Mouse (Mus musculus): ENCODE data around the gene Ttll13. TPM values are rescaled to one million over a fixed set of nuclear protein-coding genes. Genes with fewer than 3 reads are reported as not detected.

Ttll13 gene
- 1.9 and 2.5 TPM in 2 replicates for polyA plus RNA-seq (2015; fragmentation: Nextera tagmentation; extraction: Ambion mirVana)

DNA sequence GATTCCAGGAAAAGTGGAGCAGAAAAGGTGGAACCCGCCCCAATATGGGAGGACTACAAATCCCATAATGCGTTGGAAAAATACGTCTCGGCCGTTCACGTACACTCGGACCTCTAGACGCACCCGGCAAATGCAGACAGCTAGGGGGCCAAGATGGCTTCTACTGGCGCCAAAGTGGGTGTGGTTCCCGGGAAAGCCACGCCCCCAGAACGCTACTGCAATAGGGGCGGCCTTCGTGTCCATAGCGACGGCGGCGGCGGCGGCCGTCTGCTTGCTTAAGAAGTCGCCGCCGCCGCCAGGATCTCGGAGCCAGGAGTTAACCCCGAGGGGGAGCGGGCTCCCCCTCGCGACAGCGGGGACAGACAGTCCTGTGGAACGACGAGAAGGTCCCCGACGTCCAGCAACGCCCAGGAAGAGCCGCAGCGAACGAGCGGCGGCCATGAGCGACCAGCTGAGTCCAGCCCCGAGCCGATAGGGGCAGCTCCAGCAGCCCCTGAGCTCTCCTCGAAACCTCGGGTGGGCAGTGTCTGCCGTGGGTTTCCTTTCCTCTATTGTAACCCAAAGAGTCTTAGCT, at the start of gene Ttll13:
TSS of gene Ttll13 (plus strand) at position 229 of the 574 bp plus-strand sequence.
- under 1% methylated on average over 47 of the region's 48 CpGs for WGBS
- Histone ChIP-seq H3K9me3 (no peaks in the 10 kb centered on the region), H3K27ac (replicated peaks) (peak within 1 kb of the TSS; percentile 88), H3K4me1 (replicated peaks) (0 out of 2 replicates have a peak, but pooled peaks cover 5% of the 10 kb centered on the region), H3K36me3 (no peaks in the 10 kb centered on the region), H3K9ac (peak within 1 kb of the TSS; percentile 68), H3K4me2 (peak within 1 kb of the TSS; percentile 62), H3K4me3 (peak within 1 kb of the TSS; percentile 59), H3K27me3 (0 out of 2 replicates have a peak, but pooled peaks cover 2% of the 10 kb centered on the region)
- ATAC-seq (ENCODE audit: low FRiP score, low read depth): peak; percentile 99

DNA sequence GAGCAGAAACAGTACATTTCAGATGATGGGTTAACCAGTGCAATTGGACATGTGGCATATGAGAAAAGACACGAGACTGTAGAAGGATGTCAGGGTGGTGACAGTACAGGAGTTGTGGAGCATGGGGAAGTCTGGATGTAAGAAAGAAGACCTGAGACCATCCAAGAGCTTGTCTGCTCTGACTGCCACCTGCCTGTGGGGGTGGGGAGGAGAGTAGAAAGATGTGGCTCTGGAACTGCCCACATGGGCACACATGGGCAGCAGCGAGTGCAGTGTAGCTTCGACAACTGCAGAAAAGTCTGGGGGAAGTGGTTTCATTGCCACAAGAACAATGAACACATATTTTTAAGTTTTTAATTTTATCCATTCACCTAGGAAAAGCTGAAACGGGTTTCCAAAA, 48.8 kb upstream of the Ttll13 start:
- ATAC-seq (ENCODE audit: low FRiP score, low read depth): no peak
- WGBS: 7% methylated on average over 4 of the region's 4 CpGs
- H3K4me3 ChIP-seq: peak overlapping the region; percentile 80
- H3K4me2 ChIP-seq: peak overlapping the region; percentile 73
- H3K36me3 ChIP-seq: no peaks in the 10 kb centered on the region
- H3K9ac ChIP-seq: peak overlapping the region; percentile 84
- H3K27ac ChIP-seq (replicated peaks): peak overlapping the region; percentile 95
- H3K27me3 ChIP-seq: no peaks in the 10 kb centered on the region
- peaks cover 67% of the 10 kb centered on the region for H3K4me1 ChIP-seq (replicated peaks)
- no peaks in the 10 kb centered on the region for H3K9me3 ChIP-seq

DNA sequence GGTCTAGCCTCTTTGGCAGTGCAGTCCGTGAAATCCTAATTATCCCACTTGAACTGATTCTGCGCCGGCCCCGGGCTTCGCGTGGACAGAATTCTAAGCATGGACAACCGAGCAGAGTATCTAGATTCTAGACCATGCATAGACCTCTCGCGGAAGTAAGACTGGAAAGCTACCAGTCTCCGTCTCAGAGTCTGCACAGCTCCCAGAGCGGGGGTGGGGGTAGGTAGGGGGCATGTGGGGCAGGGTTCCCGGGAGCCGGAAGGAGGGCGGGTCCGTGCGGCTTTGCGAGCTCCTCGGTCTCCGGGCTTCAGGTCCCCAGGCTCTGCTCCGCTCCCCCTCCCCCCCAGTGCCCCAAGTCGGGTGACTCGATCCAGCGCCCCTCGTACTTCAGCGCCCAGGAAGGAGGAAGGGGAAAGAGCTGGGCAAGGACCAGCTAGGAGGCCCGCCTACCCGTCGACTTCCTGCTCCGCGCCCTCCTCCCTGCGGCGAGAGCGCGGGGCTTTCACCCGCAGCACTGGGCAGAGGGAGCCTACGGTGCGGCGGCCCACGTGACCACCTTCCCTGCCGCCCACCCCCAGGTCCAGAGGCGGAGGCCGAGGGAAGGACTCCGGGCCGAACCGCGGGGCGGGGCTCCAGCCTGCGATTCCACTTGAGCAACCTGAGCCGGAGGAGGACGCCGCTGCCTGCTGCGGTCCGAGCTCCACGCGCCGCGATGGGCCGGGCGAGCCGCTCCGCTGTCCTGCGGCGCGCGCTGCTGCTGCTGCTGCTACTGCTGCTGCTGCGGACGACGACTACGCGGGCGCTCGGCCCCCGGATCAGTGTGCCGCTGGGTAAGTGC, 48.0 kb upstream of the Ttll13 start:
- WGBS: under 1% methylated on average over 63 of the region's 74 CpGs
- peak; percentile 91 for ATAC-seq (ENCODE audit: low FRiP score, low read depth)
- Histone ChIP-seq H3K4me1 (replicated peaks) (peaks cover 67% of the 10 kb centered on the region), H3K4me2 (peak overlapping the region; percentile 73), H3K9ac (peak overlapping the region; percentile 84), H3K27ac (replicated peaks) (peak overlapping the region; percentile 95), H3K9me3 (no peaks in the 10 kb centered on the region), H3K36me3 (no peaks in the 10 kb centered on the region), H3K4me3 (peak overlapping the region; percentile 80), H3K27me3 (no peaks in the 10 kb centered on the region)

- Histone ChIP-seq H3K4me2 (peak overlapping the region; percentile 73), H3K27me3 (no peaks in the 10 kb centered on the region), H3K9me3 (no peaks in the 10 kb centered on the region), H3K9ac (peak overlapping the region; percentile 84), H3K27ac (replicated peaks) (peak overlapping the region; percentile 95), H3K4me1 (replicated peaks) (peaks cover 68% of the 10 kb centered on the region), H3K4me3 (peak overlapping the region; percentile 80), H3K36me3 (no peaks in the 10 kb centered on the region)
- ATAC-seq (ENCODE audit: low FRiP score, low read depth): peak; percentile 4; the same call in 1 of the 2 replicates
- WGBS: 1% methylated on average over 11 of the region's 11 CpGs
Measured at GRCm38 (mm10) chr7:80198863-80199262, 47.3 kb upstream of the Ttll13 start.

- H3K27ac ChIP-seq (replicated peaks): peak overlapping the region; percentile 95
- ATAC-seq (ENCODE audit: low FRiP score, low read depth): no peak
- no peaks in the 10 kb centered on the region for H3K27me3 ChIP-seq
- peaks cover 68% of the 10 kb centered on the region for H3K4me1 ChIP-seq (replicated peaks)
- H3K9me3 ChIP-seq: no peaks in the 10 kb centered on the region
- peak overlapping the region; percentile 80 for H3K4me3 ChIP-seq
- WGBS: 35% methylated on average over 6 of the region's 6 CpGs
- H3K36me3 ChIP-seq: no peaks in the 10 kb centered on the region
- peak overlapping the region; percentile 73 for H3K4me2 ChIP-seq
- peak overlapping the region; percentile 84 for H3K9ac ChIP-seq
Measured at GRCm38 (mm10) chr7:80199286-80199685, 46.9 kb upstream of the Ttll13 start.

GRCm38 (mm10) chr7:80199851-80200587, 46.2 kb upstream of the Ttll13 start:
- ATAC-seq (ENCODE audit: low FRiP score, low read depth): no peak
- H3K9ac ChIP-seq: 0 out of 2 replicates have a peak overlapping the region, but pooled peaks have one; percentile 84
- peaks cover 69% of the 10 kb centered on the region for H3K4me1 ChIP-seq (replicated peaks)

DNA sequence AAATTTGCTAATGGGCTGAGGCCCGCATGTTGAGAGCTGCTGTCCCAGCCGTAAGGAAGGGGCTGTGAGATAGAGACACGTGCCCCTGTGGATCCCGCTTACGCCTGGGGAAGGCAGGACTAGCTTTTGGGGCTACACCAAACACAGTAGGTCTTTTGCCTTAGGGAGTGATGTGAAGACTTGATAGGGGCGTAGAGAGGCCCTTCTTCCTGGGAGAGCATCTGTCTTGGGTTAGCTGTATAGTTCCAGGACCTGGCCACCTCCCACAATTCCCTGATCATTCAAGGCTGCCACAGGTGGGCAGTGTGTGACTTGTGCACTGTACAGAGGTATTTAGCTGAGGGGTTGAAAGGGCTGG, 45.6 kb upstream of the Ttll13 start:
- H3K36me3 ChIP-seq: no peaks in the 10 kb centered on the region
- H3K4me3 ChIP-seq: no peak overlapping the region
- no peak overlapping the region for H3K27ac ChIP-seq (replicated peaks)
- H3K9ac ChIP-seq: no peak overlapping the region
- H3K27me3 ChIP-seq: no peaks in the 10 kb centered on the region
- H3K4me2 ChIP-seq: peak overlapping the region; percentile 73
- no peak for ATAC-seq (ENCODE audit: low FRiP score, low read depth)
- peaks cover 69% of the 10 kb centered on the region for H3K4me1 ChIP-seq (replicated peaks)
- 85% methylated on average over 6 of the region's 6 CpGs for WGBS
- no peaks in the 10 kb centered on the region for H3K9me3 ChIP-seq

More at GRCm38 (mm10) chr7:80199851-80200587, 46.2 kb upstream of the Ttll13 start:
- Histone ChIP-seq H3K4me2 (peak overlapping the region; percentile 73), H3K27me3 (no peaks in the 10 kb centered on the region), H3K9me3 (no peaks in the 10 kb centered on the region), H3K4me3 (peak overlapping the region; percentile 80), H3K36me3 (no peaks in the 10 kb centered on the region), H3K27ac (replicated peaks) (no peak overlapping the region)
- WGBS: 66% methylated on average over 11 of the region's 11 CpGs

GRCm38 (mm10) chr7:80200963-80201539, 45.1 kb upstream of the Ttll13 start:
- Histone ChIP-seq H3K4me1 (replicated peaks) (peaks cover 69% of the 10 kb centered on the region), H3K9me3 (no peaks in the 10 kb centered on the region), H3K9ac (no peak overlapping the region), H3K36me3 (no peaks in the 10 kb centered on the region), H3K4me3 (no peak overlapping the region), H3K4me2 (peak overlapping the region; percentile 73; the same call in 1 of the 2 replicates), H3K27me3 (no peaks in the 10 kb centered on the region), H3K27ac (replicated peaks) (no peak overlapping the region)
- no peak for ATAC-seq (ENCODE audit: low FRiP score, low read depth)
- 93% methylated on average over 5 of the region's 5 CpGs for WGBS

DNA sequence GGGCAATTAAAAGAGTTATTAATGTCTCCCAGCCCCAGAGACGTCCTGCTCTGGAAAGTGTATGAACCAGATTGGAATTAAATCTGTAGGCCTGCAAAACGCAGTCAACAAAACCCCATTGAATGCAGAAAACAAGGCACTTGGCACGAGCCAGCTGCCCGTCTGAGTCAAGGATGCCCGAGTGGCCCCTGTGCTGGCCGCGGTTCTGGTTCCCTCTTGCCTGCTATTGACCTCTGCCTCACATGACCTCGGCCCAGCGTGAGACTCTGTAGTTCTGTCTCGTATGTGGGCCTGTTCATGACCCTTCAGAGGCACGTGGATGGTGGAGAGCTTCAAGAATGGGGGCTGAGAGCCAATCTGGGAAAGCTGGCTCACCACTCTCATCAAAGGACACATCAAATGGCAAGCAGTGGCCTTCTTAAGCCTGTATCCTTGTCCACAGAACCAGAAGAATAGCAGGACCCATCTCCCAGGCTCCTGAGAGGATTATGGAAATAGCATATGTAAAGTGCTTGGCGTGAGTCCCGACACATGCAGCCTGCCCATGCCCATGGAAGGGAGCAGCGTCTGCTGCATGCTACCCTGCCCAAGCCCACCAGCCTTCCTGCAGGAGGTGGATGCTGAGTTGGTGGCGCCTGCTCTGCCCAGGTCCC, 44.2 kb upstream of the Ttll13 start:
- no peak for ATAC-seq (ENCODE audit: low FRiP score, low read depth)
- Histone ChIP-seq H3K27ac (replicated peaks) (peak overlapping the region; percentile 13; the same call in 1 of the 2 replicates), H3K27me3 (no peaks in the 10 kb centered on the region), H3K9ac (no peak overlapping the region), H3K4me2 (peak overlapping the region; percentile 73; the same call in 1 of the 2 replicates), H3K9me3 (no peaks in the 10 kb centered on the region), H3K4me1 (replicated peaks) (peaks cover 67% of the 10 kb centered on the region), H3K4me3 (no peak overlapping the region), H3K36me3 (no peaks in the 10 kb centered on the region)
- 68% methylated on average over 15 of the region's 15 CpGs for whole genome bisulfite sequencing

GRCm38 (mm10) chr7:80202961-80203360, 43.2 kb upstream of the Ttll13 start:
- Histone ChIP-seq H3K4me1 (replicated peaks) (peaks cover 66% of the 10 kb centered on the region), H3K9me3 (no peaks in the 10 kb centered on the region), H3K9ac (no peak overlapping the region), H3K36me3 (no peaks in the 10 kb centered on the region), H3K27me3 (no peaks in the 10 kb centered on the region), H3K4me3 (no peak overlapping the region), H3K4me2 (no peak overlapping the region), H3K27ac (replicated peaks) (no peak overlapping the region)
- no peak for ATAC-seq (ENCODE audit: low FRiP score, low read depth)
- 80% methylated on average over 5 of the region's 5 CpGs for WGBS

- Histone ChIP-seq H3K4me2 (no peak overlapping the region), H3K4me3 (no peak overlapping the region), H3K27me3 (no peaks in the 10 kb centered on the region), H3K36me3 (no peaks in the 10 kb centered on the region), H3K9ac (no peak overlapping the region), H3K4me1 (replicated peaks) (peaks cover 71% of the 10 kb centered on the region), H3K9me3 (no peaks in the 10 kb centered on the region), H3K27ac (replicated peaks) (peak overlapping the region; percentile 29)
- WGBS: 31% methylated on average over 12 of the region's 12 CpGs
- ATAC-seq (ENCODE audit: low FRiP score, low read depth): no peak
Measured at GRCm38 (mm10) chr7:80203638-80204096, 42.5 kb upstream of the Ttll13 start.
